Mouse (Mus musculus): Measurements from ENCODE around the gene Csnk1g2. TPM values are rescaled to one million over a fixed set of nuclear protein-coding genes. Genes with fewer than 3 reads are reported as not detected.

The Csnk1g2 gene
- polyA plus RNA-seq, 1 experiment from 2014 or later: 124 TPM

DNA sequence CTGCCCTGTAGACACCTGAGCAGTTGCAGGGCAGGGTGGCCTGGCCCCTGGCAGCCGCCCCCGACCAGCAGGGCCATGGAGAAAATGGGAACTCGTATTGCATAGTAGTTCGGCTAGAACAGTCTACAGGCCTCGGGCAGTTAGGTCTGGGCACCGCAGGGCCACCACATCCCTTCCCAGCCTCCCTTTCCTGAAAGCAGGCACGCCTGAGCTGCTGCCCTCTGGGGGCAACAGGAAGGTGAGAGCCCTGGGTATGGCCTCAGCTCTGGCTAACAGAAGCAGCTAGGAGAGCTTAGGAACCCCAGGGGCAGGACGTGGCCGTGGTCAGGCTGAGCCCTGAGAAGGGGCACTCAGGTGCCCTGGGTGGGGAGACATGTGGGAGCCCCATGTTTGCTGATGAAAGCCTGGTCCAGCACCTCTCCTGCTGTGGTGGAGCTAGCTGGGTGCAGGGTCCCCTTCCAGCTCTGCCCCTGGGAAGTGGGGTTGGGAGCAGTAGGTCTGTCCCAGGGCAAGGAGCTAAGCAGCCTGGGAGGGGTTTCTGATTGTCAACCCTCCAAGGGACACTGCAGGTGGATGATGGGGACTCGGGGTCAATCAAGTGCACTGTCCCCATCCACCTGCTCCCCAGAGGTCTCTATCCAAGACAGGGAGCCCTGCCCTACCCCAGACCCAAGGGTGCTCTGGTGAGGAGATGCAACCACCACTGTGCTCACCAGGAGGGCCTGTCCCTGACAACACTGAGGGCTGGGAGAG, 43.5 kb downstream of the Csnk1g2 start:
- no peak for TF ChIP-seq CTCF (IDR thresholded peaks at IDR 0.05; ENCODE audit: low read depth)
- Histone ChIP-seq H3K27ac (ENCODE audit: low read depth) (no peak overlapping the region), H3K4me1 (ENCODE audit: insufficient read depth) (peaks cover 19% of the 10 kb centered on the region), H3K4me3 (ENCODE audit: low read depth, low read length) (no peak overlapping the region), H3K36me3 (ENCODE audit: insufficient read depth) (peaks cover 61% of the 10 kb centered on the region), H3K27me3 (ENCODE audit: insufficient read depth, low read length) (no peaks in the 10 kb centered on the region), H3K4me2 (no peak overlapping the region), H3K9ac (no peak overlapping the region), H3K9me3 (ENCODE audit: low read depth, low read length) (no peaks in the 10 kb centered on the region)
- DNase-seq (no peak), ATAC-seq (ENCODE audit: insufficient read depth) (no peak)
- WGBS: 72% methylated on average over 10 of the region's 10 CpGs

GRCm38 (mm10) chr10:80666837-80667412, 44.3 kb downstream of the Csnk1g2 start:
- 64% methylated on average over 19 of the region's 19 CpGs for WGBS
- Histone ChIP-seq H3K36me3 (ENCODE audit: insufficient read depth) (peaks cover 68% of the 10 kb centered on the region), H3K4me3 (ENCODE audit: low read depth, low read length) (no peak overlapping the region), H3K9me3 (ENCODE audit: low read depth, low read length) (no peaks in the 10 kb centered on the region), H3K4me1 (ENCODE audit: insufficient read depth) (peaks cover 19% of the 10 kb centered on the region), H3K4me2 (no peak overlapping the region), H3K27me3 (ENCODE audit: insufficient read depth, low read length) (no peaks in the 10 kb centered on the region), H3K9ac (no peak overlapping the region), H3K27ac (ENCODE audit: low read depth) (no peak overlapping the region)
- DNase-seq (no peak), ATAC-seq (ENCODE audit: insufficient read depth) (no peak)
- no peak for TF ChIP-seq CTCF (IDR thresholded peaks at IDR 0.05; ENCODE audit: low read depth)

DNA sequence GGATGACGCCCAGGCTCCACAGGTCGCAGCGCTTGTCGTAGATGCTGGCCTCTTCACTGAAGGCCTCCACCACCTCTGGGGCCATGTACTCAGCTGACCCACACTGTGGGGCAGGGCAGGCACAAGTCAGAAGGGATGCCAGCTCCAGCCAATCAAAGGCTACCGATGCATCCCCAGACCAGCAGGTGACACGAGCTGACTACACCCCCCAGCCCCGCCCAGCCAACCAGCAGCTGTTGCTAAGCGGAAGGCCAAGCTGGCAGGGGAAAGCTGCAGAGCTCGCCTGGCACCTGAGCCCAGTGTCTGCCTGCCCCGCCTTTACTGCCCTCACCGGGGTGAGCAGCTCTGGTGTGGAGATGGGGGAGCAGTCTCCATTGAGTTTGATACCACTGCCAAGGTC, 46.0 kb downstream of the Csnk1g2 start:
- H3K27ac ChIP-seq (ENCODE audit: low read depth): no peak overlapping the region
- TF ChIP-seq CTCF (IDR thresholded peaks at IDR 0.05; ENCODE audit: low read depth): no peak
- H3K9me3 ChIP-seq (ENCODE audit: low read depth, low read length): no peaks in the 10 kb centered on the region
- no peak overlapping the region for H3K4me3 ChIP-seq (ENCODE audit: low read depth, low read length)
- peaks cover 83% of the 10 kb centered on the region for H3K36me3 ChIP-seq (ENCODE audit: insufficient read depth)
- H3K27me3 ChIP-seq (ENCODE audit: insufficient read depth, low read length): no peaks in the 10 kb centered on the region
- no peak overlapping the region for H3K4me2 ChIP-seq
- H3K4me1 ChIP-seq (ENCODE audit: insufficient read depth): peaks cover 14% of the 10 kb centered on the region
- DNase-seq: no peak
- ATAC-seq (ENCODE audit: insufficient read depth): no peak
- WGBS: 84% methylated on average over 11 of the region's 11 CpGs
- H3K9ac ChIP-seq: no peak overlapping the region

- no peak for DNase-seq
- TF ChIP-seq CTCF (IDR thresholded peaks at IDR 0.05; ENCODE audit: low read depth): no peak
- H3K4me2 ChIP-seq: no peak overlapping the region
These were observed 46.4 kb downstream of the Csnk1g2 start for GRCm38 (mm10) chr10:80669018-80669417.

DNA sequence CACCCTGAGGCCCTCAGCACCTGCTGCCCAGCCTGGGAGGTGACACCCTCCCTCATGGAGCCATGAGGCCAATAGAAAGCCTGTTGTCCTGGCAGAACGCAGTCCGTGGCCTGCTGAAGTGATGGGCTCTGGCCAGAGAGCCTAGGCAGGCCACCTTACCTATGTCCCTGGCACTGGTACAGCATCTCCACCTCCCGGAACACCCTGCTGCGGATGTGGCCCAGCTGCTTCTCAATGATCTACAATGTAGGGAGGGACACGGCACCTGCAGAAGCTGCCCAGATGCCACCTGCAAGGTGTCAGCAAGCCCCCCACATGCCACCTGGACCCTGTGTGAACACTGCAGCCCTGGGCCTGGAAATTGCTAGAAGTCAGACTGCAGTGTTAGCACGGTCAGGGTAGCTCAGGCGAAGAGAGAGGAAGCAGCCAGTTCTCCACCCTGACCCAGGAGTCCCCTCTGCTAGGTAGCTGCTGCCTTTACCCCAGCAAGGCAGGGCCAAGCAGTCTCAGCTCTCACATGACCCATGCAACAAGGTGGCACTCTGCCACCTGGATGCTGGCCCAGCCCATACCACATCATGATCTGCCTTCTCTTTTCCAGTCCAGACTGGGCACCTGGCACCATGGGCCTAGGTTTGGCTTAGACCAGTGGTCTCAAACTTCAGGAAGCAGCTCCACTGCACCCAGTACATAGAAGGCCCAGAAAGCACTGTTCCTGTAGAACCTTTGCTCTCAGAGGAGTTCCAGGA, 47.3 kb downstream of the Csnk1g2 start:
- 97% methylated on average over 7 of the region's 7 CpGs for WGBS
- DNase-seq (no peak), ATAC-seq (ENCODE audit: insufficient read depth) (no peak)
- no peak overlapping the region; the same call in 1 of the 2 replicates for H3K9ac ChIP-seq
- no peak overlapping the region for H3K4me3 ChIP-seq (ENCODE audit: low read depth, low read length)
- no peaks in the 10 kb centered on the region for H3K27me3 ChIP-seq (ENCODE audit: insufficient read depth, low read length)
- no peak overlapping the region for H3K27ac ChIP-seq (ENCODE audit: low read depth)
- TF ChIP-seq CTCF (IDR thresholded peaks at IDR 0.05; ENCODE audit: low read depth): no peak
- H3K36me3 ChIP-seq (ENCODE audit: insufficient read depth): peaks cover 90% of the 10 kb centered on the region
- H3K4me2 ChIP-seq: no peak overlapping the region
- H3K4me1 ChIP-seq (ENCODE audit: insufficient read depth): peaks cover 17% of the 10 kb centered on the region
- H3K9me3 ChIP-seq (ENCODE audit: low read depth, low read length): no peaks in the 10 kb centered on the region

More at GRCm38 (mm10) chr10:80669018-80669417, 46.4 kb downstream of the Csnk1g2 start:
- 87% methylated on average over 12 of the region's 12 CpGs for WGBS
- H3K27me3 ChIP-seq (ENCODE audit: insufficient read depth, low read length): no peaks in the 10 kb centered on the region
- peaks cover 85% of the 10 kb centered on the region for H3K36me3 ChIP-seq (ENCODE audit: insufficient read depth)
- no peak overlapping the region for H3K4me3 ChIP-seq (ENCODE audit: low read depth, low read length)
- no peak overlapping the region for H3K9ac ChIP-seq
- no peak overlapping the region for H3K27ac ChIP-seq (ENCODE audit: low read depth)
- peaks cover 14% of the 10 kb centered on the region for H3K4me1 ChIP-seq (ENCODE audit: insufficient read depth)
- H3K9me3 ChIP-seq (ENCODE audit: low read depth, low read length): no peaks in the 10 kb centered on the region
- ATAC-seq (ENCODE audit: insufficient read depth): no peak

- no peaks in the 10 kb centered on the region for H3K9me3 ChIP-seq (ENCODE audit: low read depth, low read length)
- no peak overlapping the region for H3K27ac ChIP-seq (ENCODE audit: low read depth)
- no peak for DNase-seq
- no peak overlapping the region for H3K4me3 ChIP-seq (ENCODE audit: low read depth, low read length)
- H3K36me3 ChIP-seq (ENCODE audit: insufficient read depth): peaks cover 86% of the 10 kb centered on the region
- WGBS: 84% methylated on average over 2 of the region's 2 CpGs
- H3K4me2 ChIP-seq: no peak overlapping the region
- H3K9ac ChIP-seq: no peak overlapping the region; the same call in 1 of the 2 replicates
- TF ChIP-seq CTCF (IDR thresholded peaks at IDR 0.05; ENCODE audit: low read depth): no peak
- no peak for ATAC-seq (ENCODE audit: insufficient read depth)
- no peaks in the 10 kb centered on the region for H3K27me3 ChIP-seq (ENCODE audit: insufficient read depth, low read length)
- peaks cover 15% of the 10 kb centered on the region for H3K4me1 ChIP-seq (ENCODE audit: insufficient read depth)
These were observed 47.9 kb downstream of the Csnk1g2 start for GRCm38 (mm10) chr10:80670531-80670930.

- H3K27me3 ChIP-seq (ENCODE audit: insufficient read depth, low read length): no peaks in the 10 kb centered on the region
- peaks cover 79% of the 10 kb centered on the region for H3K36me3 ChIP-seq (ENCODE audit: insufficient read depth)
- H3K9ac ChIP-seq: no peak overlapping the region
- peaks cover 13% of the 10 kb centered on the region for H3K4me1 ChIP-seq (ENCODE audit: insufficient read depth)
- H3K4me2 ChIP-seq: no peak overlapping the region
- no peak for DNase-seq
- no peak for TF ChIP-seq CTCF (IDR thresholded peaks at IDR 0.05; ENCODE audit: low read depth)
- no peak overlapping the region for H3K27ac ChIP-seq (ENCODE audit: low read depth)
- 88% methylated on average over 4 of the region's 4 CpGs for WGBS
- H3K9me3 ChIP-seq (ENCODE audit: low read depth, low read length): no peaks in the 10 kb centered on the region
- no peak overlapping the region for H3K4me3 ChIP-seq (ENCODE audit: low read depth, low read length)
- no peak for ATAC-seq (ENCODE audit: insufficient read depth)
These were observed 48.6 kb downstream of the Csnk1g2 start for GRCm38 (mm10) chr10:80671251-80671650.

All from lung, embryonic 14.5 days (tissue).